Mouse (Mus musculus): Measurements from ENCODE around the gene Zfp503.

DNA sequence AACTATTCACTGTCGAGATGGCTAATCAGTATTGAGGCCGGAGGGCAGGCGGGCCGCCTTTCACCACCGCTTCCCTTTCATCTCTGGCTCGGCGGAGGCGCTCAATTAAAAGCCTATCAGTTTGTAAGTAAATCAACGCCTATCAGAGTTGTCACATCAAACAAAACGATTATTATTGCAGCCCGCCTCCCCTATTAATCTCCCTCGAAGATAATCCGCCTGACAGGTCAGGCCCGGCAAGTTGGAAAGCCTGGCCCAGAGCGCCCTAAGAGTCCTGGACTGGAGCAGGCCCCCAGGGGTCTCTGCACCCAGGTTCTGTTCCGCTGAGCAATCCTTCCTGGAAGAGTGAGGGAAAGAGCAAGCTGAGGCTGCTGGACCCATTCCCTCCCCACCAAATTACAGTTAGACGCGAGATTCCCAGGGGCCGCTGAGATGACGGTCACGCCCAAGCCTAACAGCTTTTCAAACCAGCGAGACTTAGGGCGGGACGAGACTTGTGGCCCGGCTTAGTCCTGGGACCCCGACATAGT is 1.9 kb upstream of the Zfp503 start:
- TF ChIP-seq CTCF (IDR thresholded peaks at IDR 0.05; ENCODE audit: extremely low read depth, insufficient read length, insufficient replicate concordance, low read depth, low read length) (no peak), POLR2A (IDR thresholded peaks at IDR 0.05; ENCODE audit: low read depth, low read length) (no peak; the same call in 1 of the 2 replicates)

All from small intestine, adult 2 months (tissue).